Mouse (Mus musculus) brain, embryonic 14.5 days (tissue): Measurements from ENCODE around the gene Cdr2.

ENCODE experiments used
- CTCF ChIP-seq: fragments of 200-500 bp; IDR thresholded peaks from 2 replicates; pipeline ENCODE4 v1.5.1; 2012; ENCODE audit warnings: inconsistent platforms, mild to moderate bottlenecking, moderate library complexity, borderline replicate concordance; ENCODE audit not compliant: insufficient read depth, insufficient read length; ENCODE audit errors: extremely low read depth
- POLR2A ChIP-seq: fragments of 200-500 bp; IDR thresholded peaks from 2 replicates; pipeline ENCODE4 v1.6.1; 2012; ENCODE audit warnings: mild to moderate bottlenecking, inconsistent platforms, borderline replicate concordance; ENCODE audit not compliant: poor library complexity, insufficient read depth, insufficient read length, severe bottlenecking; ENCODE audit errors: extremely low read depth

DNA sequence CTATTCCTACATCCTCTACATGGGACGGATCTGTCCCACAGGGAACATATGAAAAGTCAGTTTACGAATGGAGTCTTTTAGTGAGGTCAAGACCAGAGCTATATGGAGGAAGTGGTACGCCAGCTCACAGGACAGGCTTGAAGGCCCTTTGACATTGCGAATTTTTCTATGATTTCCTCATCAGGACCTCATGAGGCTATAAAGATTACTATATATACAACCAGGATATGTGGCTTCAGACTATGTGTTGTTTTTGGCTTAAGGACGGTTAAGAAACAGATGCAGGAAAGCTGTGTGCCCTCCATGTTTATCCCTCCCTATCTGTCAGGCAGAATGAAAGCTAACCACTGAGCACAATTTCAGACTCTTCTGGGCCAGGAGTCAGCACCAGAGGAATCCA lies 19.0 kb downstream of the Cdr2 start:
- no peak for TF ChIP-seq CTCF
- no peak for TF ChIP-seq POLR2A
